Mouse (Mus musculus) stomach, postnatal 0 days (tissue): ENCODE measurements at regions not wholly inside any gene's neighbourhood (a gene's known extent, or its start where the extent isn't known, plus 50 kb on each side); places are given as distances from the start of the nearest gene placed in this dataset.

Source experiments
- CTCF ChIP-seq: IDR thresholded peaks from 2 replicates; pipeline ENCODE4 v1.5.1; 2016; ENCODE audit warnings: antibody characterized with exemption, low read depth, mild to moderate bottlenecking, moderate library complexity
- EP300 ChIP-seq: optimal IDR thresholded peaks from 2 replicates; pipeline ENCODE3; 2016; ENCODE audit warnings: antibody characterized with exemption

GRCm38 (mm10) chr14:25074891-25075290 is 384.1 kb upstream of the Zmiz1 start:
- TF ChIP-seq CTCF (no peak), EP300 (no peak)
